Mouse (Mus musculus): ENCODE measurements around the gene Cux2. TPM values are rescaled to one million over a fixed set of nuclear protein-coding genes. Genes with fewer than 3 reads are reported as not detected.
A peak's percentile ranks its signal among the peaks of the same experiment; 100 is the strongest.

Gene Cux2
- total RNA-seq, 2 experiments from 2014 or later, result 18.6 to 20.9 TPM

DNA sequence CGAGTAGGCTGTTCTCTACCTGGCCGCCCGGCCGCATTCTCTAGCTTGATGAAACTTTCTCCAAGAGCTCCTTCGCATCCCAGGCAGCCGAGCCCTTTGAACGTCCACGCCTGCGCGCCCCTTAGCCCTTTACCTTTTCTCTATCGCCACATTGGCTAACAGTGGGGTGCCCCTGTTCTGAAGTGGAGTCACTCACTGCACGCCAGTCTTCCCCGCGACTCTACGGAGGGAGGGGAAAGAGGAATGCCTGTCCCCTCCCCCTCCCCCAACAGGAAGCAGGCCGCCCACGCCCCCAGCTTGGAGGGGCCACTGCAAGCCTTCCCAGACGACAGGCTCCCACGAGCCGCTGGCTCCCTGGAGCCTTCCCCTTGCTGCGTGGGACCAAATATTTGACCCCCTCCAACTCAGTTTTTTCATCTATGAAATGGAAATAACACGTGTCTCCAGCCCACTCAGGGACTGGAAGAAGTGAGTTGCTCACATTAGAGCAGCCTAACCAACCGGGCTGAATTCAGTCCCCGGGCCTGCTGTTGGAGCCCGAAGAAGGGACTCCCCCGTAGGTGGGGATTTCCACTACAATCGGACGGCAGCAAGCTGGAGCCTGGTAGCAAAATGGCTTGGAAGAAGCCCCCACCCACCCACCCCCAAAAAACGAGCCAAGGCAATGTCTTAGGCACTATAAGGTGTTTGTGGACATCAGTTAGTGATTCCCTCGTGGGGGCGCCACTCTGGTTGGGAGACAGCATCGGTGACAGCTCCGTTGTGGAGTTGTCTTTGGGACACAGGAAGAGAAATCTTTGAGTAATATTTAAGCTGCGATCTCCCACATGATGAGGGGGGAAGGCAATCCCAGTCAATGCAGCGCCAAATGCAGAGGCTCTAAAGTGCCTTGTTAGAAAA, 212.2 kb downstream of the Cux2 start, which contains the start of gene Sh2b3:
Gene Sh2b3 (minus strand): TSS at position 206 of the 900 bp plus-strand sequence.
- peak in 1 of 2 experiments; percentile 66 for DNase-seq

DNA sequence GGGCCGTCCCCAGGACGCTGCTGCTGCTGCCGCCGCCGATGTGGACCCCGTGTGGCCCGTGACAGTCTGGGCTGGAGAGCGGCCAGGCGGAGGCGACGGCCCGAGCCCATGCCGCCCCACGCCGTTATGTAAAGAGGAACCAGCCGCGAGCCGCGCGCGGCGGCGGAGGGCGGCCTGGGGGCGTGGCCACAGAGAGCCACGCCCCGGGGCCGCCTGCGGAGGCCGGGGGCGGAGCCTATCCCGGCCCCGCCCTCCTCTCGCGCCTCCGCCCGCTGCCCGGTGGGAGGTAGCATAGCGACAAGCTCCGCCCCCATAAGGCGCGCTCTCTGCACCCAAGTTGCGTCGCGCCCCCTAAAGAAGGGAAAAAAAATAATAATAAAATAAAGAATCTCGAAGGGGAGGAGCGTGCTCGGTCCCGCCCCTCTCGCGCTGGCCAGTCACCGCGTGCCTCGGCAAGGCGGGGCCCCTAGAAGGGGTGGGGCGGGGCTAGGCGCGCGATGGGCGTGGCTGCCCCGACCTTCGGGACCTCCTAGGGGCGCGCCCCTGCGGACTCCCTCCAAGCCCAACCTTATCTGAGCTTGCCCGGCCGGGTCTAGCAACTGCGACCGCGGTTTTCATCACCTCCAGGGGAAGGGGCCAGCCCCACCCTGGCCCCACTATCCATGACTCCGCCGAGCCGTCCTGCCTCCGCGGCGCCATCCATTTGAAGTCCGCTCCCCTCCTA, 213.0 kb downstream of the Cux2 start:
- DNase-seq, result peak; percentile 92 to 96

DNA sequence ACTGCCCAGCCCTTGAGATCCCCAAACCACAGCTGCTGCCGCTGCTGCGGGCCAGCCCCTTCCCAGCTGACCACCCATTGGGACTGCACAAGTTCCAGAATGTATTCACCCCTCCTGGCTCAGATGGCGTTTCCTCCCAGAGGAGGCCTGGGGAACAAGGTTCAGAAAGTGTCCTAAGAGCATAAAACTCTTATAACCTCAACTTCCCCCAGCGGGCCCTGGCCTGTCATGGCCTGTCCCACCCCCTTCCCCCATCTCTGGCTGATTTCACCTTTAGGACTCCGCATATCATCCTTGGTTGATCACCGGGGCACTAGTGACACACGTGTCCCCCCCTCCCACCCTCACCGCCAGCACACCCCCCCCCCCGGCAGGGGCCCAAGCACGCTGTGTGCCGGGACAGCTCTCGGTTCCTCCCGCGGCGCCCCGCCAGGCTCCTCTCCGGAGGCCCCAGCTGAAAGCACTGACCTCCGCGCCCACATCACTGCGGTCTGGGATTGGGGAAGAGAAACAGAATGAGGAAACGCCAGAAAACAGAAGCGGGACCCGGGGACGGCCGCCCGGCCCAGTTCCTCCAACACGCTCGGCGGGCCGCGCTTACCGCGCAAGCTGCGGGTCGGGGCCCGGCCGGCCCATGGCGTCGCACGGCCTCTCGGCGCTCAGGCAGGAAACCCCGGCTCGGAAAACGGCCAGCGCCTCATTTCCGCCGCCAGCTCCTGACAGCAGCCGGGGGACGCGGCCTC, 213.8 kb downstream of the Cux2 start:
- peak; percentile 68 to 79 for DNase-seq

GRCm38 (mm10) chr5:121834991-121835747, 214.7 kb downstream of the Cux2 start:
- peak; percentile 54 to 66 for DNase-seq

DNA sequence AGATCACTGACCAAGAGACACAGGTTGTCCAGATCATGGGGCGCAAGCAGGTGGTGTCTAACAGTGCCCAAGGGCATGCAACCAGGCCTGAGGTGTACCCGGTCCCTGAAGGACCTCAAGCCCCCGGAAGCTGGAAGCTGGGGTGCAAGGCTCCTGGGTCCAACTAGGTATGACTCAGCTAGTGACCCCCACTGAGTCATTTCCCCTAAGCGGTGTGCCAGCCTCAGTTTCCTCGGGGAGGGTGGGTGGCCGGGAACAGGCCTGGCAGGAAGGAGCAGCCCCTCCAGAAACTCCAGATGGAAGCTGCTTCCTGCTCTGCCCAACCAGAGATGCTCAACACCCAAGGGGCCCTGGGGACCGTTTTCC, 215.7 kb downstream of the Cux2 start:
- DNase-seq, result no peak

DNA sequence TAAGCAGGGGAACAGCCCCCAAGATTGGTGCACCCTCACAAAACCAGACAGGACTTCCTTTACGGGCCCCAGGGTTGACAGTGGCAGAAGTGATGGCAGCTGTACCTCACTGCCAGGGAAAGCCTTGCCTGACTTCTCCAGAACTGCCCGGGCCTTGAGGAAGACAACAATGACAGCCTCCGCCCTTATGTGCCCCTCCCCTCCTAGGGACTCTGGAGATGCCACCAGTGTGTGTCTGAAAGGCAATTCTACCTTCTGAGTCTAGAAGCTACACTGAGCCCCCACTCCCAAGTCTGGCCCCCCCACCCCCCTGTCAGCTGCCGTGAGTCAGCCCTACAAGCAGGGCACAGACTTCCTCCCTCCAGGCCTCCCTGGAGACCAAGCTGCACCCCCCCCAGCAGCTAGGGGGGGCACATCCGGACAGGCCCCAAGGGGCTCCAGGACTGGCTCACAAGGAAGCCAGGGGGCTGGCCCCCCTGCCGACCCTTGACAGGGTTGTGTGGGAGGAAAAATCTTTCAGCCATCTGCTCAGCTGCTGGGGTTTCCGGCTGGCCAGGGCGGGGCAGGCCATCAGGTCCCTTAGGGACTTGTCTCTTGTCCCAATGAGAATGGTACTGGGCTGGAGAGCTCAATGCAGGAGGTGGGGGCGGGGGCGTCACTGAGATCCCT, 216.2 kb downstream of the Cux2 start:
- peak; percentile 75 to 86 for DNase-seq

GRCm38 (mm10) chr5:121833159-121833558, 216.7 kb downstream of the Cux2 start:
- DNase-seq, result no peak

- DNase-seq, result no peak
Observed at GRCm38 (mm10) chr5:121832376-121833155, 217.3 kb downstream of the Cux2 start.

GRCm38 (mm10) chr5:121831002-121831601, 218.8 kb downstream of the Cux2 start:
- DNase-seq, result no peak

GRCm38 (mm10) chr5:121828491-121829432, 221.1 kb downstream of the Cux2 start:
- peak in 1 of 2 experiments; percentile 55 for DNase-seq

DNA sequence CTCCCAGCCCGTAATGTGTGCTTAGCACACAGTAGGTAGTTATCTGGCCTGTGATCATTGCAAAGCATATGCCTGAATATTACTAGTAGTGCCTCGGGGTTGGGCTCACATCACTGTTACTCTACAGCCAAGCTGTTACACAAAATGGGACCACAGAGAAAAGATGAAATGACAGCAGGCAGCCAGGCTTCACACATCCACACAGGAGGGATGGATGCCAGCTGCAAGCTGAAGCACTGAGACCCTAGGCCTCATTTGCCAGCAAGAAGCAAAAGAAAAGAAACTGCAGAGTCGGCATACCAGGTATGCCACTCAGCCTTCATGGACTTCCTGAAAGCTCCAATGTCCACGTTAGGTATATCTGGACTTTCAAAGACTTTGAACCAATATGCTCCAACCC, 222.0 kb downstream of the Cux2 start:
- DNase-seq, result no peak

GRCm38 (mm10) chr5:121825606-121826005, 224.3 kb downstream of the Cux2 start:
- no peak for DNase-seq

GRCm38 (mm10) chr5:121824121-121824520, 225.8 kb downstream of the Cux2 start:
- DNase-seq, result peak; percentile 50 to 66

GRCm38 (mm10) chr5:121823668-121824067, 226.2 kb downstream of the Cux2 start:
- DNase-seq, result no peak

- DNase-seq, result no peak
Observed at GRCm38 (mm10) chr5:121822786-121823505, 227.0 kb downstream of the Cux2 start.

DNA sequence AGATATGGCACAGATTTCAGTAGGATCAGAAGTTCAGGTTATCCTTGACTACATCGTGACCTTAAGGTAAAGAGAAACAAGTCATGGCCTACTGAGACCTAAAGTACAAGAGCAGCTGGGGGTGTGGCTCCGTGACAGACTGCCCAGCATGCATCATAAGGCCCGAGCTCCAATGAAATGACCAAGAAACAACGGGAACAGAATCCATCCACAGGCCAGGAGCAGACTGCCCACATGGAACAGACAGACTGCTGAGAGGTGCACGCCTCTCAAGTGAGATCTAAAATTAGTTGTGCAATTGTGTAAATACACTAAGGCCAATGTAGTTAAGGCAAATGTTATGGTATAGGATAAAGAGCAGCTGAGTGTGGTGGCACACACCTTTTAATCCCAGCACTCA, 228.3 kb downstream of the Cux2 start:
- DNase-seq, result no peak

GRCm38 (mm10) chr5:121821116-121821515, 228.8 kb downstream of the Cux2 start:
- no peak for DNase-seq

- no peak for DNase-seq
Observed at GRCm38 (mm10) chr5:121820657-121821056, 229.2 kb downstream of the Cux2 start.

All from adrenal gland, postnatal 36 days (tissue).